Comparison of ENCODE assay signal across 8 mouse cellular contexts in the genomic region with DNA sequence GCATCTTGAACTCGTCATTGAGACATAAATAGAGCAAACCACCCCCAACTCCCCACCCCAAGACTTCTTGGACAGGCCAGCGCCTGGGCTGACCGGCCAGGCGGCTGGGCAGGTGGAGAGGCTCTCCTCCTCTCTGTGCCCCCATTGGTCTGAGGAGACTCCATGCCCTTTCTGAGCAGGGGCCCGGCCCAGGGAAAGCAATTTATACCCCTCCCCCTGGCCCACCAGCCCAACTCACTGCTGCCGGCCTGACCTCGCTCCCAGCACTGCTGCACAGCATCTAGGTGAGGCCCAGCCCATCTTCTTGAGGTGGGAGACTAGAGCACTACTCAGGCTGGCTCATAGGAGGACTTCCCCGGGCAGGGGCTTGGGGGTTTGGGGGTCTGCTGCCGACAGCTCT. TPM values are rescaled to one million over a fixed set of nuclear protein-coding genes. Genes with fewer than 3 reads are reported as not detected.
DNase-seq lines count a peak whose midpoint lies in the region; ATAC-seq lines count a peak whose summit lies in the region.

A gene (plus strand): TSS at position 224 of the 400 bp plus-strand sequence.

- H3K36me3 ChIP-seq in liver, embryonic 12.5 days = no peaks in the 10 kb centered on the region
- no peaks in the 10 kb centered on the region for H3K36me3 ChIP-seq in liver, embryonic 11.5 days (ENCODE audit: control insufficient read depth, insufficient read depth, low read length)
- no peaks in the 10 kb centered on the region for H3K36me3 ChIP-seq in macrophage (ENCODE audit: inconsistent target)

- no peak for ATAC-seq in liver, embryonic 12.5 days
- ATAC-seq in liver, embryonic 11.5 days (replicated peaks; ENCODE audit: low FRiP score) = no peak
- no peak for ATAC-seq in frontal cortex, adult (ENCODE audit: low TSS enrichment)

- H3K4me1 ChIP-seq in liver, embryonic 12.5 days = 0 out of 2 replicates have a peak, but pooled peaks cover 15% of the 10 kb centered on the region
- H3K4me1 ChIP-seq in liver, embryonic 11.5 days (replicated peaks; ENCODE audit: control insufficient read depth, insufficient read depth, low read length) = 0 out of 2 replicates have a peak, but pooled peaks cover 4% of the 10 kb centered on the region

- H3K79me2 ChIP-seq in macrophage (ENCODE audit: inconsistent target) = no peaks in the 10 kb centered on the region

- H3K4me3 ChIP-seq in liver, embryonic 12.5 days = no peak within 1 kb of the TSS
- no peak within 1 kb of the TSS for H3K4me3 ChIP-seq in liver, embryonic 11.5 days (ENCODE audit: low read depth, low read length)
- no peak within 1 kb of the TSS for H3K4me3 ChIP-seq in macrophage (ENCODE audit: inconsistent target)

- no peak within 1 kb of the TSS for H3K4me2 ChIP-seq in liver, embryonic 12.5 days
- H3K4me2 ChIP-seq in liver, embryonic 11.5 days = no peak within 1 kb of the TSS

- DNase-seq in adrenal gland, postnatal 4 days (ENCODE audit: low spot score in 2 of 2) = no peak
- DNase-seq in adrenal gland, adult 2 months = no peak
- DNase-seq in liver, embryonic 11.5 days (ENCODE audit: low spot score) = no peak
- DNase-seq in gastrocnemius, adult 18-20 months (ENCODE audit: low spot score) = peak; percentile 86
- DNase-seq in embryo, embryonic 10.5 days (ENCODE audit: low spot score) = no peak

- whole genome bisulfite sequencing in liver, embryonic 12.5 days (ENCODE audit: insufficient replicate concordance) = 64% methylated on average over 9 of the region's 9 CpGs
- 79% methylated on average over 9 of the region's 9 CpGs for WGBS in liver, embryonic 11.5 days
- WGBS in macrophage (ENCODE audit: missing documents) = 93% methylated on average over 9 of the region's 9 CpGs

- no peaks in the 10 kb centered on the region for H3K9me3 ChIP-seq in liver, embryonic 12.5 days (replicated peaks)
- H3K9me3 ChIP-seq in liver, embryonic 11.5 days (ENCODE audit: control insufficient read depth, low read length) = no peaks in the 10 kb centered on the region

- H3K27me3 ChIP-seq in liver, embryonic 12.5 days (replicated peaks) = no peaks in the 10 kb centered on the region; the same call in 1 of the 2 replicates
- no peaks in the 10 kb centered on the region for H3K27me3 ChIP-seq in liver, embryonic 11.5 days (replicated peaks; ENCODE audit: control insufficient read depth, insufficient read depth, low read length)

- no peak within 1 kb of the TSS for H3K9ac ChIP-seq in liver, embryonic 12.5 days
- no peak within 1 kb of the TSS for H3K9ac ChIP-seq in liver, embryonic 11.5 days (ENCODE audit: low read depth, low read length)

- 0 out of 2 replicates have a peak within 1 kb of the TSS, but pooled peaks have one; percentile 20 for H3K27ac ChIP-seq in liver, embryonic 12.5 days
- no peak within 1 kb of the TSS; the same call in 1 of the 2 replicates for H3K27ac ChIP-seq in liver, embryonic 11.5 days (ENCODE audit: low read depth, low read length)
- H3K27ac ChIP-seq in macrophage = peak within 1 kb of the TSS; percentile 99

RNA-seq across cellular contexts. Expression of the gene that starts here (rescaled TPM):
- 100 to 1,000 TPM in 1 of 2 experiments, 10 to 100 TPM in 1; 79.5 to 219 TPM for total RNA-seq in adrenal gland, postnatal 4 days (2021)
- total RNA-seq in adrenal gland, adult 2 months (2021) = under 1 TPM; 0.62 to 0.63 TPM
- polyA plus RNA-seq in adrenal gland, adult 2 months (2012; rRNA removed) = 0.15 TPM in 1 of 2 replicates, not detected in the other
- 1.8 and 2.4 TPM in 2 replicates for polyA plus RNA-seq in liver, embryonic 12.5 days (2016; fragmentation: Nextera tagmentation; extraction: Ambion mirVana)
- 1.9 and 3.7 TPM in 2 replicates for polyA plus RNA-seq in liver, embryonic 11.5 days (2014; fragmentation: Nextera tagmentation; extraction: Ambion mirVana)
- over 10,000 TPM; 19,257 to 20,060 TPM for total RNA-seq in gastrocnemius, adult 18-20 months (2021)
- total RNA-seq in macrophage (2018; cell fraction: chromatin; rRNA removed) = 10 to 100 TPM in 24 of 26 experiments, 1 to 10 TPM in 2; 3.2 to 37.4 (median 23.0) TPM
- 10 to 100 TPM in 15 of 26 experiments, 1 to 10 TPM in 11; 6.3 to 23.8 (median 11.0) TPM for total RNA-seq in macrophage (2018; cell fraction: cytosol; rRNA removed)
- total RNA-seq in macrophage (2018; cell fraction: nucleus; rRNA removed) = 10 to 100 TPM in 19 of 26 experiments, 1 to 10 TPM in 7; 5.5 to 26.3 (median 13.7) TPM
- polyA plus RNA-seq in macrophage (2018) = 13.4 to 20.6 TPM (median 18.0 TPM) in 3 replicates

Comparison
In these comparisons a context has a peak if more than half of its experiments do, and no peak if none do; other contexts are left out.
1. RNA of the gene that starts here (total RNA-seq): 19,257 to 20,060 TPM in gastrocnemius, adult 18-20 months; 79.5 to 219 TPM in adrenal gland, postnatal 4 days and 0.62 to 0.63 TPM in adrenal gland, adult 2 months; every median in the first group is over 10 times any median in the second.